Mouse (Mus musculus) forebrain, postnatal 0 days (tissue): ENCODE results near the gene Ttc9. TPM values are rescaled to one million over a fixed set of nuclear protein-coding genes. Genes with fewer than 3 reads are reported as not detected.

Source experiments
- ATAC-seq: fragments of 200-750 bp; cut with Nextera tagmentation; 2 replicates; pipeline ENCODE4 v1.8.0; 2017; ENCODE audit warnings: mild to moderate bottlenecking, moderate library complexity
- DNase-seq: peaks from one replicate; pipeline ENCODE4 v3.0.0-alpha.2; 2015
- H3K27ac ChIP-seq: fragments of 300-500 bp; sonication (generic); 2 replicates; pipeline ENCODE4 v1.5.1; 2014; ENCODE audit warnings: low read depth, mild to moderate bottlenecking, antibody characterized with exemption, low read length, moderate library complexity, mixed read lengths
- H3K27me3 ChIP-seq: fragments of 300-500 bp; sonication (generic); 2 replicates; pipeline ENCODE4 v1.6.1; 2014; ENCODE audit warnings: mild to moderate bottlenecking, low read length, mixed read lengths; ENCODE audit not compliant: insufficient read depth
- H3K36me3 ChIP-seq: fragments of 300-500 bp; sonication (generic); 2 replicates; pipeline ENCODE4 v1.6.1; 2014; ENCODE audit warnings: mild to moderate bottlenecking, moderate library complexity; ENCODE audit not compliant: insufficient read depth
- H3K4me1 ChIP-seq: fragments of 300-500 bp; sonication (generic); 2 replicates; pipeline ENCODE4 v1.6.1; 2014; ENCODE audit warnings: antibody characterized with exemption; ENCODE audit not compliant: insufficient read depth
- H3K4me2 ChIP-seq: fragments of 300-500 bp; sonication (generic); 2 replicates; pipeline ENCODE4 v1.6.1; 2014; ENCODE audit warnings: low read depth, mild to moderate bottlenecking, moderate library complexity
- H3K4me3 ChIP-seq: fragments of 300-500 bp; sonication (generic); 2 replicates; pipeline ENCODE4 v1.5.1; 2014; ENCODE audit warnings: low read depth, low read length, mixed read lengths
- H3K9ac ChIP-seq: fragments of 300-500 bp; sonication (generic); 2 replicates; pipeline ENCODE4 v1.6.1; 2014; ENCODE audit warnings: mild to moderate bottlenecking
- H3K9me3 ChIP-seq: fragments of 300-500 bp; sonication (generic); 2 replicates; pipeline ENCODE4 v1.6.1; 2016; ENCODE audit warnings: low read length
- CTCF ChIP-seq: sonication (generic); IDR thresholded peaks from 2 replicates; pipeline ENCODE4 v1.5.1; 2016; ENCODE audit warnings: antibody characterized with exemption, control low read depth, low read depth
- WGBS: fragments of 180-500 bp; shearing (Covaris S2); extraction: QIAGEN DNeasy Blood & Tissue Kit; methylation state at CpG from one replicate; pipeline ENCODE4 v1.1.7; 2014; 5-methylcytosine and 5-hydroxymethylcytosine counted together
- polyA plus RNA-seq: library from polyadenylated mRNA; unstranded; fragments of >200 nt; fragmentation: Nextera tagmentation; extraction: Ambion mirVana; gene quantifications from 2 replicates; pipeline ENCODE4 v1.2.1, GENCODE M21; 2015
- total RNA-seq: library from RNA; depleted of rRNA; stranded (reverse); fragments of >200 nt; gene quantifications from 2 replicates; pipeline ENCODE4 v1.2.3, GENCODE M21; 2014

The Ttc9 gene
- total and polyA plus RNA-seq, 2 experiments from 2014 or later = 19.5 to 54.6 TPM

DNA sequence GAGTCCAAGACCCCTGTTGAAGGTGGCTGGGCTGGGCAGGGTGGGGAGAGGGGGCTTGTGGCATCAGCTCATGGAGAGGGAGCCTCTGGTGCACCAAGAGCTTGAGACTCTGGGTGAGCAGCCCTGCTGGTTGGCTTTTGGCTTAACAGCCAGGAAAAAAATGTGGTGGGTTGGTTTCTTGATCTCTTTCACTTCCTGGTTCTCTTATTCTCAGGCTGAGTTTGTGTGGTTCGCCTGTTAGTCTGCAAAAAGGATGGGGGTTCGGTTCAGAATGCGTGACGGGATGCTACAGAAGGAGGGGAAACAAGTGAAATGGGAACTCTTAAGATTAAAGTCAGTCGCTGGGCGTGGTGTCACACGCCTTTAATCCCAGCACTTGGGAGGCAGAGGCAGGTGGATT is 27.0 kb downstream of the Ttc9 start:
- no peak overlapping the region for H3K9ac ChIP-seq
- H3K27ac ChIP-seq = no peak overlapping the region
- no peak for TF ChIP-seq CTCF
- H3K9me3 ChIP-seq = no peaks in the 10 kb centered on the region
- no peak overlapping the region for H3K4me3 ChIP-seq
- ATAC-seq (no peak), DNase-seq (no peak)
- H3K27me3 ChIP-seq = no peaks in the 10 kb centered on the region
- H3K4me1 ChIP-seq = no peaks in the 10 kb centered on the region
- 91% methylated on average over 7 of the region's 7 CpGs for WGBS
- H3K4me2 ChIP-seq = no peak overlapping the region
- H3K36me3 ChIP-seq = peaks cover 18% of the 10 kb centered on the region

DNA sequence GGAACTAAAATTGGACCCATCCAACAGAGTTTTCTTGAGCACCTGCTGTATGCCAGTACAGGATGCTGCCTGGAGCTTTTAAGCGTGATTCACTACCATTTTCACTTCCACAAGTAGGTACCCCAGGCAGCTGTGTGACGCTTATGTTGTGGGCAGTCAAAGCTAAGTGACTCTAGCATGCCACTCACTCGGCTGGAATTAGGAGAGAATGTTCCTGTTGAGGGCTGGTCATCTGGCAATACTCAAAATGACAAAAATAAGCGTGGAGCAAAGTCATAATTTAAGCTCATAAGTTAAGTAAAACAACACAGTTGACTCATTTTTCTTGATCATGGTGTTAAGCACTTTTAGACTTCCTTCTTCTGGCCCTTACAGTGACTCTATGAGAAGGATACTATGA is 31.0 kb downstream of the Ttc9 start:
- no peak overlapping the region for H3K4me3 ChIP-seq
- ATAC-seq (no peak), DNase-seq (no peak)
- peaks cover 51% of the 10 kb centered on the region for H3K36me3 ChIP-seq
- no peaks in the 10 kb centered on the region for H3K27me3 ChIP-seq
- no peak overlapping the region for H3K9ac ChIP-seq
- H3K4me1 ChIP-seq = no peaks in the 10 kb centered on the region
- no peak overlapping the region for H3K27ac ChIP-seq
- WGBS = 94% methylated on average over 4 of the region's 4 CpGs
- H3K9me3 ChIP-seq = no peaks in the 10 kb centered on the region
- no peak overlapping the region for H3K4me2 ChIP-seq
- TF ChIP-seq CTCF = no peak

DNA sequence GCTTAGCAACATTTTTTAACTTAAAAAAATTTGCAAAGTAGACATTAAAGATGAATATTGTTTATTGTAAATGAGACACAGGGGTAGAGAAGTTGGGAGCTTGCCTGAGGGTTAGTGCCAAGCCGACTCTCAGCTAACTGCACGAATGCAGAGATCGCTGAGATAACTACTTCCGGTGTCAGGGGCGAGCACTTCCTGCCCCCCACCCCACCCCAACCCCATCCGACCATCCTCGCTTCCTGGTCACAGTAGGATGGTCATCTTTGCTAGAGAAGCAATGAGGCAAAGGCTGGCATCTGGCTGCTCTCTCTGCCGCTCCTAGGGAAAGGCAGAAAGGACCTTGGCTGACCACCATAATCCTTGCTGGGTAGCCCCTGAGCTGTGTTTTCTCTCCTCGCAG is 32.1 kb downstream of the Ttc9 start:
- H3K27ac ChIP-seq = no peak overlapping the region
- no peaks in the 10 kb centered on the region for H3K4me1 ChIP-seq
- WGBS = 96% methylated on average over 9 of the region's 9 CpGs
- H3K9me3 ChIP-seq = no peaks in the 10 kb centered on the region
- H3K36me3 ChIP-seq = peaks cover 51% of the 10 kb centered on the region
- H3K9ac ChIP-seq = no peak overlapping the region
- H3K4me2 ChIP-seq = no peak overlapping the region
- TF ChIP-seq CTCF = no peak
- ATAC-seq = no peak
- no peaks in the 10 kb centered on the region for H3K27me3 ChIP-seq
- DNase-seq = no peak
- H3K4me3 ChIP-seq = no peak overlapping the region

DNA sequence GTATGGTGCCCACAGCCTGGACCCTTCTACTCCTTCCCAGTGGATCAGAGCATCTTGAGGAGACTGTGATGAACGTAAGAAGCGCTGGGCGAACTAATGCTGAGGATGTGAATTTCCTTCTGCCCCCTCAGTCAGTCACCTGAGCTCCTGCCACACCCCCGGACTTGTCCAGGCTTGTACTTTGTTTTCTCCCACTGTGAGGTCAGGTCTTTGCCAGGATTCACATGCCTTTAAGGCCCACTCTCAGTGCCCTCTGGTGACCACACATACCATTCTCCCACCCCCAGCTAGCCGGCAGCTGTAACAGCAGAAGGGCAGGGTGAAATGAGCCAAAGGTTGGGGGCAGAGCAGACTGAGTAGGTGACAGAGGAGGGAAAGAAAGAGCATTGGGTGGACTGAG is 32.9 kb downstream of the Ttc9 start:
- no peak overlapping the region for H3K27ac ChIP-seq
- H3K4me1 ChIP-seq = no peaks in the 10 kb centered on the region
- TF ChIP-seq CTCF = no peak
- H3K9me3 ChIP-seq = no peaks in the 10 kb centered on the region
- DNase-seq = no peak
- ATAC-seq = no peak
- H3K36me3 ChIP-seq = peaks cover 51% of the 10 kb centered on the region
- H3K9ac ChIP-seq = no peak overlapping the region
- no peak overlapping the region for H3K4me2 ChIP-seq
- no peak overlapping the region for H3K4me3 ChIP-seq
- 80% methylated on average over 5 of the region's 5 CpGs for WGBS
- no peaks in the 10 kb centered on the region for H3K27me3 ChIP-seq

DNA sequence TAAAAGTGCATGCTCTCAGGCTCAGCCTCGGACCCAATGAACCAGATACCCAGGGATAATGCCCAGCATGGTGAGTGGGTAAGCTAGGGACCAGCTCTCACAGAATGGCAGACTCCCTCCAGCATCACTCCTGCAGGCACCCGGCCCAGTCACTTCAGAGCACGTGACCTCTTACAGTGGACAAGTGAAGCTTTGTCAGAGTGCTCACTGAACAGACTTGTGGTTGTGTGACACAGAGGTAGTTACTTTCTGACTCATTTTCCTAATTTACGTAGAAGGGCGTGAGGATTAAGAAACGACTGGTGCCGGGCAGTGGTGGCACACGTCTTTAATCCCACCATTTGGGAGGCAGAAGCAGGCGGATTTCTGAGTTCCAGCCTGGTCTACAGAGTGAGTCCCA is 37.4 kb downstream of the Ttc9 start:
- Histone ChIP-seq H3K27me3 (no peaks in the 10 kb centered on the region), H3K9me3 (no peaks in the 10 kb centered on the region), H3K27ac (no peak overlapping the region), H3K4me3 (no peak overlapping the region), H3K4me1 (no peaks in the 10 kb centered on the region), H3K36me3 (peaks cover 30% of the 10 kb centered on the region), H3K9ac (no peak overlapping the region), H3K4me2 (no peak overlapping the region)
- ATAC-seq (no peak), DNase-seq (no peak)
- 87% methylated on average over 9 of the region's 9 CpGs for WGBS
- TF ChIP-seq CTCF = no peak

DNA sequence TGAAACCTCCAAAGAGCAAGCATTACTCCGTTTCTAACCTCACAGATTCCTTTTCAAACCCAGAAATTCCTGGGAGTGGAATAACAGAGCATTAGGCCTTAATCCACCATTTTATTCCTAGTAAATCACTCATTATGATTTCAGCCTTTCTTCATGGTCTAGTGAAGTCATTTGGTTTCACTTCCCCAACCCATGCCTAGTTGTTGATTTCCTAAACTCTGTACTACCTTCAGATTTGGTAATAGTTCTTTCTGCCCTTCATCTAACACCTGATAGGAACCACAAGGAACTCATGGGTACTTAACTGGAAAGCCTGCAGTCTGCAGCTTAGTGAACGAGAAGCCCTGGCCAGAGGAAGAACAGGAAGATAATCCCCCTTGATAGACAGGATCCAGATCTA is 44.5 kb downstream of the Ttc9 start:
- ATAC-seq = no peak
- 9% methylated on average over 2 of the region's 2 CpGs for WGBS
- no peaks in the 10 kb centered on the region for H3K4me1 ChIP-seq
- no peak for TF ChIP-seq CTCF
- no peak overlapping the region for H3K4me2 ChIP-seq
- H3K4me3 ChIP-seq = no peak overlapping the region
- H3K9ac ChIP-seq = no peak overlapping the region
- no peaks in the 10 kb centered on the region for H3K36me3 ChIP-seq
- no peaks in the 10 kb centered on the region for H3K9me3 ChIP-seq
- no peak for DNase-seq
- H3K27me3 ChIP-seq = no peaks in the 10 kb centered on the region
- H3K27ac ChIP-seq = no peak overlapping the region

DNA sequence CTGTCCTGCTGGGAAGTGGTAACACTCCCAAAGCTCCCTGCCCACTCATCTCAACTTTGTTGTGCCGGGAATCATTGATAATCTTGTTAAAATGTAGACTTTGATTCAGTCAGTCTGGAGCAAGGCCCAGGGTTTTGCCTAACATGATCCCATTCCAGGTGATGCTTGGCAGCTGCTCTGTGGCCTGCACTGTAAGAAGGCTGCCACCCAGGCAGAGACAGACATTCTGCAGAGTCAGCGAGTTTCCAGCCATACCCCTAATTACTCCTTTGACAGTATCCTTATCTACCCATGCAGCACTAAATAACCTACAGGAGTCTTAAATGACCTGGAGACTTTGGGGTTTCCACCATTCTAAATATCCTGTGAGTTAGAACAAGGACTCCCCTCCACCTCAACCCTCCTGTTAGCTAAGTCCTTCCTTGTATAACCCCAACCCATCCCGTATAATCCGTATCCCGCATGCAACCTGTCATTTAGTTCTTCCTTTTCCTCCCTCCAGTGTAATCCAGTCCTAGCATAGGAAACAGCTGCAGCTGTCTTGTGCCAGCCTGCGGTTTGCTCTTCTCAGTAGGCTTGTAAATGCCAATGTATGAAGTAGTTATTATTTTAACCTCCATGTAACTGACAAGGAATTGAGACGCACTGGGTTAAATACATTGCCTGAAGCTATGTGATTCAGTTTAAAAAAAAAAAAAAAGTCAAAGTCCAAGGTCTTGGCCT is 48.9 kb downstream of the Ttc9 start:
- H3K9me3 ChIP-seq = no peaks in the 10 kb centered on the region

More for the DNA sequence above, 48.9 kb downstream of the Ttc9 start:
- no peak for TF ChIP-seq CTCF
- Histone ChIP-seq H3K36me3 (no peaks in the 10 kb centered on the region), H3K9ac (no peak overlapping the region), H3K4me3 (no peak overlapping the region), H3K4me2 (no peak overlapping the region), H3K4me1 (no peaks in the 10 kb centered on the region), H3K27ac (no peak overlapping the region), H3K27me3 (no peaks in the 10 kb centered on the region)
- ATAC-seq (no peak), DNase-seq (no peak)
- 67% methylated on average over 7 of the region's 7 CpGs for WGBS
